Mouse (Mus musculus): ENCODE measurements around the gene Ncaph.

Ncaph gene

GRCm38 (mm10) chr2:127086235-127086634 is 47.5 kb downstream of the Ncaph start:
- peak; percentile 65 for DNase-seq (ENCODE audit: low read depth)

- no peak for DNase-seq (ENCODE audit: low read depth)
These were observed 53.0 kb downstream of the Ncaph start for GRCm38 (mm10) chr2:127080591-127081218.

GRCm38 (mm10) chr2:127079881-127080590 is 53.7 kb downstream of the Ncaph start:
- no peak for DNase-seq (ENCODE audit: low read depth)

GRCm38 (mm10) chr2:127079066-127079465 is 54.7 kb downstream of the Ncaph start:
- peak; percentile 14 for DNase-seq (ENCODE audit: low read depth)

- DNase-seq (ENCODE audit: low read depth) = no peak
These were observed 56.1 kb downstream of the Ncaph start for GRCm38 (mm10) chr2:127077611-127078010.

- no peak for DNase-seq (ENCODE audit: low read depth)
These were observed 59.6 kb downstream of the Ncaph start for GRCm38 (mm10) chr2:127074116-127074515.

GRCm38 (mm10) chr2:127070879-127071278 is 62.9 kb downstream of the Ncaph start:
- no peak for DNase-seq (ENCODE audit: low read depth)

GRCm38 (mm10) chr2:127070435-127070841 is 63.3 kb downstream of the Ncaph start, which contains the start of gene Blvra:
Blvra (plus strand) TSS chr2:127070665.
- peak; percentile 94 for DNase-seq (ENCODE audit: low read depth)

- no peak for DNase-seq (ENCODE audit: low read depth)
These were observed 63.8 kb downstream of the Ncaph start for GRCm38 (mm10) chr2:127069781-127070434.

GRCm38 (mm10) chr2:127068806-127069205 is 64.9 kb downstream of the Ncaph start:
- DNase-seq (ENCODE audit: low read depth) = no peak

- DNase-seq (ENCODE audit: low read depth) = no peak
These were observed 72.3 kb downstream of the Ncaph start for GRCm38 (mm10) chr2:127061471-127061870.

Measured in induced T-regulatory cell, adult 2 months (primary cell).